28 mouse cellular contexts compared by ENCODE assay signal in the genomic region with DNA sequence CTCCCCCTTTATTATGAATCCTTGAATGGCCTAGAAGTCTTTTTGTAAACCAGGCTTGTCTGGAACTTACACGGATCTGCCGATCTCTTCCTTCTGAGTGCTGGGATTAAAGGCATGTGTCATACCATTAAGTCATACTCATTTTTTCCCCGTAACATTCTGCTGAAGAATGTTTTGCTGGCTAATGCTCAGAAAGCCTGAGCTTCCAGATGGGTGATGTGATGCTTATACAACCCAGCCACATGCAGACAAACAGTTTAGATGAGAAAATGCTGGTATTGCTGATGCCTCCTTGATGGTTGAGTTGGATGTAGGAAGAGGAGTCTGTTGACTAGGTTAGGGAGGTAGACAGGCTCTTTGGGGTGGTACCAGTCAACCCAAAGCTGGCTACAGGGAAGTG. TPM values are rescaled to one million over a fixed set of nuclear protein-coding genes. Genes with fewer than 3 reads are reported as not detected.
A peak's percentile ranks its signal among the peaks of the same experiment; 100 is the strongest.
DNase-seq lines count a peak whose midpoint lies in the region; ATAC-seq and TF ChIP-seq lines count a peak whose summit lies in the region.
"Had no signal": no experiment of that assay in that cellular context is flagged by ENCODE, and none has a peak within 500 bp of the region (broad histone marks: within the 10 kb centered on the region; RNA-seq: fewer than 3 reads in every experiment).

No protein-coding gene starts in this region.

- no peak overlapping the region for H3K4me3 ChIP-seq in heart, adult 2 months
- no peak overlapping the region for H3K4me3 ChIP-seq in forebrain, embryonic 13.5 days
- H3K4me3 ChIP-seq: forebrain, embryonic 12.5 days; hindbrain, embryonic 12.5 days; left cerebral cortex, adult 2 months; midbrain, embryonic 15.5 days; stomach, embryonic 15.5 days had no signal

- intact Hi-C loops in heart, adult 2 months (cut with DNase I), result no loop called here

- H3K9ac ChIP-seq in heart, adult 2 months (ENCODE audit: low read depth, low read length), result no peak overlapping the region
- H3K9ac ChIP-seq in forebrain, embryonic 13.5 days, result no peak overlapping the region
- H3K9ac ChIP-seq: forebrain, embryonic 12.5 days; hindbrain, embryonic 12.5 days; midbrain, embryonic 15.5 days; stomach, embryonic 15.5 days had no signal

- H3K79me2 ChIP-seq in heart, adult 2 months (replicated peaks; ENCODE audit: control insufficient read depth, insufficient read depth, low read length), result no peaks in the 10 kb centered on the region

- TF ChIP-seq CTCF in heart, adult 2 months (IDR thresholded peaks at IDR 0.05), result no peak

- TF ChIP-seq EP300 in heart, adult 2 months (IDR thresholded peaks at IDR 0.05; ENCODE audit: insufficient read depth, low read depth, low read length), result no peak

- no peak overlapping the region for H3K27ac ChIP-seq in heart, adult 2 months
- H3K27ac ChIP-seq in forebrain, embryonic 13.5 days, result no peak overlapping the region
- H3K27ac ChIP-seq: forebrain, embryonic 12.5 days; hindbrain, embryonic 12.5 days; left cerebral cortex, adult 2 months; midbrain, embryonic 15.5 days; stomach, embryonic 15.5 days had no signal

- H3K27me3 ChIP-seq in heart, adult 2 months (ENCODE audit: control insufficient read depth, insufficient read depth, low read length), result no peaks in the 10 kb centered on the region; the same call in 1 of the 2 replicates
- H3K27me3 ChIP-seq in forebrain, embryonic 13.5 days, result no peaks in the 10 kb centered on the region
- H3K27me3 ChIP-seq: forebrain, embryonic 12.5 days; hindbrain, embryonic 12.5 days; midbrain, embryonic 15.5 days; stomach, embryonic 15.5 days had no signal

- H3K9me3 ChIP-seq in forebrain, embryonic 13.5 days (replicated peaks), result no peaks in the 10 kb centered on the region
- H3K9me3 ChIP-seq: forebrain, embryonic 12.5 days; G1E; hindbrain, embryonic 12.5 days; midbrain, embryonic 15.5 days; stomach, embryonic 15.5 days had no signal

- no peaks in the 10 kb centered on the region for H3K36me3 ChIP-seq in heart, adult 2 months (ENCODE audit: control insufficient read depth, insufficient read depth, low read length)
- H3K36me3 ChIP-seq in forebrain, embryonic 13.5 days (ENCODE audit: poor library complexity, severe bottlenecking), result no peaks in the 10 kb centered on the region
- H3K36me3 ChIP-seq: forebrain, embryonic 12.5 days; G1E; hindbrain, embryonic 12.5 days; midbrain, embryonic 15.5 days; stomach, embryonic 15.5 days had no signal

- no peak for ATAC-seq in forebrain, embryonic 13.5 days
- ATAC-seq: inflammation-experienced regulatory T-cells, adult 6 months; midbrain, embryonic 15.5 days had no signal

- WGBS in heart, adult 2 months, result 58% methylated on average over 3 of the region's 3 CpGs
- 78% methylated on average over 3 of the region's 3 CpGs for WGBS in forebrain, embryonic 13.5 days

- no peak for TF ChIP-seq POLR2A in heart, adult 2 months (IDR thresholded peaks at IDR 0.05; ENCODE audit: insufficient read depth, low read depth, low read length)

- DNase-seq in heart, adult 9 months (ENCODE audit: low spot score in 2 of 2), result peak; percentile 3 to 5
- DNase-seq in heart, adult 2 months, result no peak
- peak; percentile 46 to 62 for DNase-seq in layer of hippocampus, adult 18-20 months (ENCODE audit: low spot score in 2 of 2)
- DNase-seq in layer of hippocampus, postnatal 10 days (ENCODE audit: low spot score in 2 of 2), result no peak
- peak; percentile 15 for DNase-seq in layer of hippocampus, adult 9-10 months (ENCODE audit: low spot score)
- DNase-seq in urinary bladder, adult 18-20 months (ENCODE audit: low spot score in 2 of 2), result no peak
- DNase-seq: adrenal gland, postnatal 36 days; cerebellum, adult 18-20 months; cerebellum, postnatal 36 days; gastrocnemius, postnatal 25 days; kidney, adult 2 months; kidney, postnatal 25 days; left cerebral cortex, postnatal 4 days; lung, adult 18-20 months; right cerebral cortex, postnatal 25 days; thymus, postnatal 25 days had no signal

- H3K4me1 ChIP-seq in heart, adult 2 months (ENCODE audit: control insufficient read depth, insufficient read depth, low read length), result no peaks in the 10 kb centered on the region; the same call in 1 of the 2 replicates
- no peaks in the 10 kb centered on the region for H3K4me1 ChIP-seq in forebrain, embryonic 13.5 days
- H3K4me1 ChIP-seq: forebrain, embryonic 12.5 days; hindbrain, embryonic 12.5 days; midbrain, embryonic 15.5 days; stomach, embryonic 15.5 days had no signal

- H3K4me2 ChIP-seq in forebrain, embryonic 13.5 days, result no peak overlapping the region
- H3K4me2 ChIP-seq: forebrain, embryonic 12.5 days; hindbrain, embryonic 12.5 days; liver, embryonic 11.5 days; midbrain, embryonic 15.5 days; stomach, embryonic 15.5 days had no signal

RNA-seq across cellular contexts. Expression of a gene that starts 2.6 kb away (rescaled TPM):
- total RNA-seq in heart, adult 2 months (2021), result not detected
- not detected in 2 replicates for polyA plus RNA-seq in heart, adult 2 months (2012; rRNA removed)
- not detected for total RNA-seq in layer of hippocampus, adult 18-20 months (2021)
- not detected for total RNA-seq in layer of hippocampus, postnatal 10 days (2021)
- polyA plus RNA-seq in forebrain, embryonic 13.5 days (2015; fragmentation: Nextera tagmentation; extraction: Ambion mirVana), result not detected in 2 replicates
- total RNA-seq: adrenal gland, postnatal 36 days; G1E; gastrocnemius, postnatal 25 days; left cerebral cortex, adult 2 months; left cerebral cortex, postnatal 4 days; megakaryocyte-erythroid progenitor cell, adult 5-6 weeks; neutrophil, adult 5-6 weeks had no signal
- polyA plus RNA-seq: forebrain, embryonic 12.5 days; G1E; heart, embryonic 14.5 days; hindbrain, embryonic 12.5 days; inflammation-experienced regulatory T-cells, adult 6 months; kidney, adult 2 months; liver, embryonic 11.5 days; midbrain, embryonic 15.5 days had no signal

RNA-seq across cellular contexts. Expression of a gene that starts 14.0 kb away (rescaled TPM):
- not detected for total RNA-seq in heart, adult 2 months (2021)
- not detected in 2 replicates for polyA plus RNA-seq in heart, adult 2 months (2012; rRNA removed)
- total RNA-seq in layer of hippocampus, adult 18-20 months (2021), result not detected
- total RNA-seq in layer of hippocampus, postnatal 10 days (2021), result not detected
- not detected in 2 replicates for polyA plus RNA-seq in forebrain, embryonic 13.5 days (2015; fragmentation: Nextera tagmentation; extraction: Ambion mirVana)
- total RNA-seq: adrenal gland, postnatal 36 days; G1E; gastrocnemius, postnatal 25 days; left cerebral cortex, adult 2 months; left cerebral cortex, postnatal 4 days; megakaryocyte-erythroid progenitor cell, adult 5-6 weeks; neutrophil, adult 5-6 weeks had no signal
- polyA plus RNA-seq: forebrain, embryonic 12.5 days; G1E; heart, embryonic 14.5 days; hindbrain, embryonic 12.5 days; inflammation-experienced regulatory T-cells, adult 6 months; kidney, adult 2 months; liver, embryonic 11.5 days; midbrain, embryonic 15.5 days; stomach, embryonic 15.5 days had no signal

RNA-seq across cellular contexts. Expression of a gene that starts 34.4 kb away (rescaled TPM):
- not detected for total RNA-seq in heart, adult 2 months (2021)
- polyA plus RNA-seq in heart, adult 2 months (2012; rRNA removed), result not detected in 2 replicates
- total RNA-seq in layer of hippocampus, adult 18-20 months (2021), result not detected
- total RNA-seq in layer of hippocampus, postnatal 10 days (2021), result not detected
- polyA plus RNA-seq in forebrain, embryonic 13.5 days (2015; fragmentation: Nextera tagmentation; extraction: Ambion mirVana), result not detected in 2 replicates
- total RNA-seq: adrenal gland, postnatal 36 days; G1E; gastrocnemius, postnatal 25 days; left cerebral cortex, adult 2 months; left cerebral cortex, postnatal 4 days; megakaryocyte-erythroid progenitor cell, adult 5-6 weeks; neutrophil, adult 5-6 weeks had no signal
- polyA plus RNA-seq: forebrain, embryonic 12.5 days; G1E; heart, embryonic 14.5 days; hindbrain, embryonic 12.5 days; inflammation-experienced regulatory T-cells, adult 6 months; kidney, adult 2 months; liver, embryonic 11.5 days; midbrain, embryonic 15.5 days; stomach, embryonic 15.5 days had no signal

RNA-seq across cellular contexts. Expression of a gene that starts 39.5 kb away (rescaled TPM):
- total RNA-seq in heart, adult 2 months (2021), result not detected
- 0.56 and 0.62 TPM in 2 replicates for polyA plus RNA-seq in heart, adult 2 months (2012; rRNA removed)
- total RNA-seq in layer of hippocampus, adult 18-20 months (2021), result not detected
- not detected for total RNA-seq in layer of hippocampus, postnatal 10 days (2021)
- polyA plus RNA-seq in forebrain, embryonic 13.5 days (2015; fragmentation: Nextera tagmentation; extraction: Ambion mirVana), result 0.31 TPM in 1 of 2 replicates, not detected in the other
- total RNA-seq: adrenal gland, postnatal 36 days; gastrocnemius, postnatal 25 days; left cerebral cortex, adult 2 months; left cerebral cortex, postnatal 4 days; megakaryocyte-erythroid progenitor cell, adult 5-6 weeks; neutrophil, adult 5-6 weeks had no signal
- polyA plus RNA-seq: forebrain, embryonic 12.5 days; heart, embryonic 14.5 days; hindbrain, embryonic 12.5 days; inflammation-experienced regulatory T-cells, adult 6 months had no signal

RNA-seq across cellular contexts. Expression of a gene that starts 43.7 kb away (rescaled TPM):
- total RNA-seq in heart, adult 2 months (2021), result not detected
- not detected in 2 replicates for polyA plus RNA-seq in heart, adult 2 months (2012; rRNA removed)
- not detected for total RNA-seq in layer of hippocampus, adult 18-20 months (2021)
- total RNA-seq in layer of hippocampus, postnatal 10 days (2021), result not detected
- not detected in 2 replicates for polyA plus RNA-seq in forebrain, embryonic 13.5 days (2015; fragmentation: Nextera tagmentation; extraction: Ambion mirVana)
- total RNA-seq: adrenal gland, postnatal 36 days; G1E; gastrocnemius, postnatal 25 days; left cerebral cortex, adult 2 months; left cerebral cortex, postnatal 4 days; megakaryocyte-erythroid progenitor cell, adult 5-6 weeks; neutrophil, adult 5-6 weeks had no signal
- polyA plus RNA-seq: forebrain, embryonic 12.5 days; G1E; heart, embryonic 14.5 days; hindbrain, embryonic 12.5 days; inflammation-experienced regulatory T-cells, adult 6 months; kidney, adult 2 months; liver, embryonic 11.5 days; midbrain, embryonic 15.5 days; stomach, embryonic 15.5 days had no signal

Comparison
In these comparisons a context has a peak if more than half of its experiments do, and no peak if none do; other contexts are left out.
1. DNase-seq: peak in heart, adult 9 months (2 of 2), layer of hippocampus, adult 18-20 months (2 of 2) and layer of hippocampus, adult 9-10 months (single experiment); none in heart, adult 2 months (0 of 2), layer of hippocampus, postnatal 10 days (0 of 2) and urinary bladder, adult 18-20 months (0 of 2).